Mouse (Mus musculus) frontal cortex, adult 2 months (tissue): ENCODE data around the gene Dnah17. TPM values are rescaled to one million over a fixed set of nuclear protein-coding genes. Genes with fewer than 3 reads are reported as not detected.

Source experiments
- DNase-seq, 2 experiments: peaks; one replicate each; pipeline ENCODE4 v3.0.0; 2022; ENCODE audit warnings: low spot score in 1 of 2; ENCODE audit errors: extremely low spot score in 1 of 2
- polyA plus RNA-seq: library from polyadenylated mRNA; depleted of rRNA; stranded (reverse); fragments of >200 nt; gene quantifications from 2 replicates; pipeline ENCODE4 v1.2.3, GENCODE M21; 2012; rRNA removed

The Dnah17 gene
- polyA plus RNA-seq: 0.21 and 0.24 TPM in 2 replicates

- no peak for DNase-seq
These were observed at the start of gene Dnah17 for GRCm38 (mm10) chr11:118130534-118130933. Gene Dnah17, minus strand, starts transcription at chr11:118130634.

DNA sequence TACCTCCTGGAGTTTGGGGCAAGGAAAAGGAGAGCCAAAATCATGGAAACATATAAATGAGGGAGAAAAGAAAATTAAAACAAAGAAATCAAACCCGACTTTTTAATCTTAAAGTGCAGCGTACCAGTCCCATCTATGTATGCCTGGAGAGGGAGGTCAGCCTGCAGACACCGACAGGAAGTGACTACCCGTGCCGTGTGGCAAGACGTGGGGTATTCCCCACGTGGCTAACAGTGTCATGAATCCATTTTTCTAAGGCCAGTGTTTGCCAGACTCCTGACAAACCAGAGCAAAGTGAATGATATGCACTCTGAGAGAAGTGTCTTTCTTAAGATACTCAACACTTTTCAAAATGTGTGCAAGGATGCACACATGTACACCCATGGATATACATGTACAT is 49.8 kb upstream of the Dnah17 start:
- DNase-seq: no peak

DNA sequence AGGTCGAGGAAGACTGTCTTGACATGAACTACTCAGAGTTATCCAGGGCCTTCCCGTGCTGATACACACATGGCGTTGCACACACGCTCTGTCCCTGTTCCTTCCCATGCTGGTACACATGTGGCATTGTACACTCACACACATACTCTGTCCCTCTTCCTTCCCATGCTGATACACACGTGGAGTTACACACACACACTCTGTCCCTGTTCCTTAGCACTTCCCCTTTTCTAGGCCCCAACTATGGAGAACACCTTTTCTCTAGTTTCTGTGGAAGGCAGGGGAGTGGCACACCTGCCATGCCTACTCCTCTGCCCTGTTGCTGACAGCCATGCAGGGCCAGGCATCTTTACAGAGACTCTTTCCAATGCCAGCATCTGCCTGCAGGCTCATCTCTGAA is 47.8 kb upstream of the Dnah17 start:
- DNase-seq: no peak

GRCm38 (mm10) chr11:118174752-118175151 is 44.3 kb upstream of the Dnah17 start:
- DNase-seq: no peak

- DNase-seq: no peak
These were observed 42.3 kb upstream of the Dnah17 start for GRCm38 (mm10) chr11:118172768-118173167.

DNA sequence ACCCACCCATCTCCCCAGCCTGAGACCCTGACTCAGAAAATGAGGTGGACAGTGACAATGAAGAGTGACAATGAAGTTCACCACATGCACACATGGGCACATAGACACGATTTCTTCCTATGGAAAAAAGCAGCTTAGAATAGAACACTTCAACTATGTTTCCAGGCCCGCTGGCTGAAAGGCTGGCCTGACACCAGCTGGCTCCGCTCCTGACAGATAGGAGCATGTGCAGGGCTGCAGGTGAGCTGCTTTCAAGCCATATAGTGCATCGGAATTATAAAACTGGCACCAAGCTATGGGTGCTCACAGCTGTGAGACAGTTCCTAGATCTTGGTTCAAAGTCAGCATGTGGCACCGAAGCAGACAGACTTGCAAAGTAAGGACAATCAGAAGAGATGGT is 39.9 kb upstream of the Dnah17 start:
- DNase-seq: no peak

- no peak for DNase-seq
These were observed 38.3 kb upstream of the Dnah17 start for GRCm38 (mm10) chr11:118168714-118169113.

- no peak for DNase-seq
These were observed 36.2 kb upstream of the Dnah17 start for GRCm38 (mm10) chr11:118166626-118167025.

- DNase-seq: no peak
These were observed 35.2 kb upstream of the Dnah17 start for GRCm38 (mm10) chr11:118165681-118166080.

DNA sequence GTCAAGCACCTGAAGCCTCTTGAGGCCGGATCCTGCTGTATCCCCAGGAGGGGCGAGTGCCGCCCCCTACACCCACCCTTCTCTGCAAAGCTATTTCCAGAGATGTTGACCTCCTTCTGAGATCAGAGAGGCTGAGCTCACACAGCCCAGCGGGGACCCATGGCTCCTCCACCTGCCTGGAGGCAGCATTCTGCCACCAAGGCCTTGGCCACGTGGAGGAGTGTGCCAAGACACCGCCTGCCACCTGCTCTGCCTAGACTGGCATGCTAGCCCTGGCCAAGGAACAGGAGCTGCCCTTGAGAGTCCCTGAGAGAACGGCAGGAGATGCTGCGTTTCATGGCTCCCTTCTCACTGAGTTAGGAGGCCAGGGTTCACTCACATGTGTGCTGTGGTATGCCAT is 34.1 kb upstream of the Dnah17 start:
- DNase-seq: no peak

DNA sequence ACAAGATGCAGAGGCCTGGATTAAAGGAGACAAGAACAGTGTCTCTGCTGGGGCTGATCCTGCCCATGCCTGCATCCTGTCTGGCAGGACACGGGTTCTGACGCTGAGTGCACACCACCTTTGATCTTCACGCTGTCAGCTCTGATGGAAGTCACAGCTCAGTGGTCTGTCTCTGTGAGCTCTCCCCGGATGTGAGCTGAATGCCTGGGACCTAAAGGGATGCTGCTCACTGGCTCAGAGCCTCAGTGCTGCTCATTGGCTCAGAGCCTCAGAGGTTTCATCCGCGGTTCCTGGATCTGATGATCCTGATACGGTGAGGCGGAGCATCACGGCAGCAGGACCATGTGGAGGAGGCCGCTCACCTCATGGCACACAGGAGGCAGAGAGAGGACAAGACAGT is 31.8 kb upstream of the Dnah17 start:
- DNase-seq: no peak

GRCm38 (mm10) chr11:118161240-118161639 is 30.8 kb upstream of the Dnah17 start:
- DNase-seq: no peak

DNA sequence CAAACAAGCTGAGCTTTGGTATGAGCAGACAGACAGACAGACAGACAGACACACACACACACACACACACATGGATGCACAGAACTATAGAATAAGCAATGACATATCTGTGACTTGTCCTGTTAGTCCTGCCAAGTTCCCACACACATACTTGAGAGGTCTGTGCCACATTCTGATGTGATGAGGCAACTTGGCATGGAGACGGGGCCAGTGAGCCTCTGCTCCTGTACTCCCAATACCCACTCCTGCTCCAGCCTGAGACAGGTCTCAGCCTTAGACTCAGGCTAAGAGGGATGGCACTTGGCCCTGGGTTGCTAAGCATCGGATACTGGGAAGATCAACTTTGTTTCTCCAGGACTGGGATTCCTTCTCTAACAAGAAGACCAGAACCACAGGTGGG is 30.3 kb upstream of the Dnah17 start:
- DNase-seq: no peak

DNA sequence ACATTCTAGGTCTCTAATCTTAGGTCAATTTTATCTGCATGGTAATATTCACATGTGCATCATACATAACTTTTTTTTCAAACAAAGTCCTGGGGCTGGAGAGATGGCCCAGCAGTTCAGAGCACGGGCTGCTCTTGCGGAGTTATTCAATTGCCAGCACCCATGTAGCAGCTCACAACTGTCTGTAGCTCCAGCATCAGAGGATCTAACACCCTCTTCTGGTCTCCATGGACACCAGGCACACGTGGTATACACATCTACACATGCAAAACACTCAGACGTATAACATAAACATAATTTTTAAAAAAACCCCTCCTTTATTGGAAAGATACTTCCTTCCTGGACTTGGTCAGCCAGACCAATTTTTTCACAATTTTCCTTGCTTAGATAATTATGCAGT is 28.3 kb upstream of the Dnah17 start:
- no peak for DNase-seq

- DNase-seq: no peak
These were observed 26.1 kb upstream of the Dnah17 start for GRCm38 (mm10) chr11:118156480-118157060.

DNA sequence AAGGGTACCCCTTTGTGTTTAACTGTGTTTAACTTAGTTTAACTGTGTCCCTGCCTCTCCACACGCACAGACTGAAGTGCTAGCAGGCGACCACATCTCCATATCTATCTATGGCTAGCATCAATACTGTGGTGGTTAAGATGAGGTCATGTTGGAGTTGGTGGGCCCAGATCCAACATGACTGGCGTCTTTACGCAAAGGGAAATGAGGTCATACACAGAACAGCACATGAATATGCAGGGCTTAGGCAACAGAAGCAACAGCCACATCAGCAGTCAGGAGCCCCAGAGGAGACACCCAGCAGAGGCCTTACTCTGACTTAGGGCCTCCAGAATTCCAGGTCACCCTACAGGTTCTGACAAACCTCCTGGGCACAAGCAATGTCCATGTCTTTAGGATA is 22.5 kb upstream of the Dnah17 start:
- DNase-seq: no peak

GRCm38 (mm10) chr11:118151423-118152180 is 21.2 kb upstream of the Dnah17 start:
- DNase-seq: no peak

GRCm38 (mm10) chr11:118150115-118150701 is 19.8 kb upstream of the Dnah17 start:
- DNase-seq: peak; percentile 62 to 81

- no peak for DNase-seq
These were observed 17.6 kb upstream of the Dnah17 start for GRCm38 (mm10) chr11:118147877-118148637.

DNA sequence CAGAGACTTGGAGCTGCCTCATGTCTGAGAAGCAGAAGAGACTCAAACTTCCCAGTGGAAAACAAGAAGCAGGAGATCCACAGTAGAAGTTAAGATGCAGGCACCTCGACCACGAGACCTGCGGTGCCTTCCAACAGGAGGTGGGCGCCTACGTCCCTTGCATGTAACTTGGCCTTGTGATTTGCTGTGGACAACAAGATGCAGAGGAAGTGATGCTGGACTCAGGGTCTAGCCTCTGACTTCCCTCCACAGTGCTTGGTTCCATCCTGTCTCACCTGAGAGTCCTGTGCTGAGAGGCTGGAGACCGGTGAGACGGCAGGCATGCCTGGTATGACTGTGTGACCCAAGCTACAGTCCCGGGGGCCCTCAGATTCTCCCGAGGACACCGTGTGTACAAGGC is 16.0 kb upstream of the Dnah17 start:
- DNase-seq: no peak

DNA sequence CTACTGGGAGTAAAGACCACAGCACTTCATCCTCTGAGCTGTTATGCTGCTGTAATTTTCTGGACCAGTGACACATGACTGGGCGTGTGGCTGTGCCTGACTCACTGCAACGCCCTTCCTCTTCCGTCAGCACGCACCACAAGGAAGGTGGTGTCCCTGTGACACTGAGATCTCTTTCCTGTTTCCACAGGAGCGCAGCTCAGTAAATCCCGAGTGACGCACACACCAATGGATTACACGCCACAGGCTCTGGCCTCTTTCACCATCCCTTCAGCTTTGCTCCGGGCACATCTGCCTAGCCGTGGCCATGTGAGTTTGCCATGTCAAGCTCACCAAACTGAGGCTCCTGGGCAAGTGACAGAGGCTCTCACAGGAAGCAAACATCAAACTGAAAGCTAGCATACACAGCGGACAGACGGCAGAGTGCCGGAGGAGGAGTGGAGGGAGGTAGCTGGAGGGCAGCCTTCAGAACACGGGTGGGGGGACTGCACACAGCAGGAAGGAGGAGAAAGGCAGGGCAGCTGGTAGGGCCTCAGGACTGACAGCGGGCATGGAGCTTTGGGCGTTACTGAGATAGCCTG is 15.4 kb upstream of the Dnah17 start:
- DNase-seq: no peak
